Mouse (Mus musculus): ENCODE data around the gene Pdlim7.

Gene Pdlim7

DNA sequence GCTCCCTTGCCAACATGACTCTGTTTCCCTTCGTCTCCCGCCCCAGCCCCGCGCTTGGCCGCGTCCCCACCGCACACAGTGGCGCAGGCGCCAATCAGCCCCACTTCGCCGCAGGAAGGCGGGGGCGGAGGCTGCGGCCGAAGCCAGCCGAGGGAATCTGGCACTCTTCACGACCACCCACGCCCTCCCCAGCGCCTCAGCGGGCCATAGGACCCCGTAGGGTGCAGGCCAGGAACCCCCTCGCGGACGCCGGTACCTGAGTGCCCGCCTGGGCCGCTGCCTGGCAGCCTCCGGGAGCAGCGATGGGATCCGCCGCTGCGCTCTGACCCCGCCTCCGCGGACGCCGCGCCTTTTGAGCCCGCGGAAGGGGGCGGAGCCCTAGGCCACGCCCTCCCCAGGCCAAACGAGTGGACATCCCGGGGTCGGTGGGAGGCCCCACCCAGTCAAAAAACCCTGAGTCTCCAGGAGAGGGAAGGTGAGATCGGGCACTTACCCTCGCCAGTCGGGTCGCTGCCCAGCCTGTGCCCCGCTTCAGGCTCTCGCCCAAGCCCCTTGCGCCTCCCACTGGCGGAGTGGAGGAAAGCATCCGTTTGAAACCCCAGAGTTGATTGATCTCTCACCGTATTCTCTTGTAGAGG lies at the start of gene Pdlim7:
Pdlim7 (minus strand) TSS at position 566 of the 638 bp plus-strand sequence.
- in situ Hi-C loops (cut with MseI, MboI), result no loop called here

DNA sequence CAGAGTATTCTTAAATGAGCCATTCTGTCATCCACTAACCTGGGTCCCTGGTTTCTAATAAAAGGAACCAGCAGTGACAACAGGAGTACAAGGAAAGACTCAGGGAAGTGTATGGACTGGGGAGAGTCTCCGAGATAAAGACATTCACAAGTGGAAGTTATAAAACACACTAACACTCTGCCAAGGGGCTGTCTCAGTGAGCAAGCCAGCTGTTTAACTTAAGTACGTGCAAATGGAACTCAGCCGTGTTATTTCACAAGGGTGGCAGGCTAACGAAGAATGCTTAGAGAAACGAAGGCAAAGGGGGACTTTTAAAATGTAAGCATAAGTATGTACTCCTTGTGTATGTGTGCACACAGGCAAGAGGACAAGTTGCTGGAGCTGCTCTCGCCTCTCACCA lies 44.0 kb upstream of the Pdlim7 start:
- in situ Hi-C loops (cut with MseI, MboI), result no loop called here

DNA sequence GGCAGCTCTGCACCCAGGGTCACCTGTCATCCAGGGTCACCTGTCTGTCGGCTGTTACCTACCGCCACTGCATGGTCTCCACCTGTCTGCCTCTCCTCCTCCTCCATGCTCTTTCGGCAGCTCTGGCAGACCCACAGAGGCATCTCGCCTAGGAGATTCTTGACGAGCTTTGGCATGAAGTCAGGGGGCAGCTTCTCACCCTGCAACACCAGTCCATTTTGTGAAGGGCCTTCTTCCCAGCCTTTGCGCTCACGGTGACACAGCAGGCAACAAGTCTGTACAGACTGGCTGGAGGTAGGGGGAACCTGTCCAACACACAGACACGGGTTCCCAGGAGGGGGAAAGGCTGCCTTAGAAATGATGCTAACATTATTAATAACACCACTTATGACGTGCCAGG lies 42.4 kb upstream of the Pdlim7 start:
- in situ Hi-C loops (cut with MseI, MboI), result no loop called here

DNA sequence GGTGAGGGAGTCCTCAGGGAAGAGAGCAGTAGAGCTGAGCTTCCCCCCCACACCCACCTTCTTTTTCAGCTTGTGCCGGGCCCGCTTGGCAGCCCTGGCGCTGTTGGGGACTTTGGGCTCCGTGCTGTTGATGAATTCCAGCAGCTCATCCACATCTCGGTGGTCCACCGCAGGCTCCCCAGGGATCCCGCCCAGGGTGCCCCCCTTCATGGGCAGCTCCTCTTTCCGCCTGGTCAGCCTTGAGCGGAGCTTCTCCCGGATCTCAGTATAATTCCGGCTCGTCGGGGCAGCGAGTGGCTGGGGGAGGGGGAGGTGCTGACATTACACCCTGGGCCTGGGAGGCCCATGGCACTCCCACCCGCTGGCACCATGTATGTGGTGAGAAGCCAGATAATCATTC lies 35.6 kb upstream of the Pdlim7 start:
- in situ Hi-C loops (cut with MseI, MboI), result no loop called here

DNA sequence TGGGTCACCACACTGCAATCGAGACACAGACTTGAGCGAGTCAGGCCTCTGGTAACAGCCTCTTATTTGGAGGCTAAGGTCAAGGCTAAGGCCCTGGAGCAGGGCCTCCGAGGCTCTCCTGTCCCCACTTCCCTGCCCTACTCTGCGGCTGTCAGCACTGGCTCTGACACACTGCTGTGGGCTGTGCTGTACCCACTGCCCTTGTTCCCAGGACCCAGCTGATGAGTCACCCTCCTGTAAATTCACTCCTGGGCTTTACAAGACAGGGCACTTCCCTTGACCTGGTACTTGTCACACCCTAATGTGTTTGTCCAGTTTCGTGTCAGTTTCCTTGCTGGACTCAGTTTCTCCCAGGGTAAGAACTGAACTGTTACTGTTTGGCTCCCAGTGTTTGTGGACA lies 35.0 kb upstream of the Pdlim7 start:
- in situ Hi-C loops (cut with MseI, MboI), result no loop called here

DNA sequence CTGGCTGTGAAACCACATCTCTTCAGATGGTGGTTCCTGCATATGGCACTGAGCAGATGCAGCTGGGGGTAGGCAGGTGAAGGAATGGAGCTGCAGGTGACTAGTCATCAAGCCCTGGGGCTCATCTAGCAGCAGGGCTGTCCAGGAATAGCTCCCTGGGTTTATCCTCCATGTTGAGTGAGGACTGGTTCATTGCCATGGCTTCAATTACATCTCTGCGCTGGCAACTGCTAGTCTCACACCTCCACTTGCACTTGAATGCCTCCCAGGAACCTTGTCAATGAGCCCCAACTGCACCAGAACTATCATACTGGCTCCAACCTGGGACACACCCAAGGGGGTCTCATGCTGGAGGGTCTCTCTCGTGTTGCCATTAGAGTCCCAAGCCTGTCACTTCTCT lies 34.4 kb upstream of the Pdlim7 start:
- in situ Hi-C loops (cut with MseI, MboI), result no loop called here

DNA sequence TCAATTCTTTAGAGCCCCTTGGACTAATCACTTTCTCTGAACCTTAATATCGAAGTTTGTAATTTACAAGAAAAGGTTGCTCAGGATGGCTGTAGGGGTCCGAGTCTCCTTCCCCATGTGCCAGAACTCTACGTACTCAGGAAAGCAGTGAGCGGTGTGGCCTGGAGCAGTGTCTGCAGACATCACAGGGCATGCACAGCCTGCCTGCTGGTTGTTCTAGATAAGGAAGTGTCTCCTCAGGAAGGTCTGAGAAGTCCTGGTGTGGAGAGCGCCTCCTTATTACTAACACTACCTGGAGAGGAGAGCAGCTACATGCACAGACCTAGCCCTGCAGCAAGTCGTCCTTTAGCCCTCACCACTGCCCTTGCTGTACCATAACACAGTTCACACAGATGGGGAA lies 31.3 kb upstream of the Pdlim7 start:
- in situ Hi-C loops (cut with MseI, MboI), result no loop called here

DNA sequence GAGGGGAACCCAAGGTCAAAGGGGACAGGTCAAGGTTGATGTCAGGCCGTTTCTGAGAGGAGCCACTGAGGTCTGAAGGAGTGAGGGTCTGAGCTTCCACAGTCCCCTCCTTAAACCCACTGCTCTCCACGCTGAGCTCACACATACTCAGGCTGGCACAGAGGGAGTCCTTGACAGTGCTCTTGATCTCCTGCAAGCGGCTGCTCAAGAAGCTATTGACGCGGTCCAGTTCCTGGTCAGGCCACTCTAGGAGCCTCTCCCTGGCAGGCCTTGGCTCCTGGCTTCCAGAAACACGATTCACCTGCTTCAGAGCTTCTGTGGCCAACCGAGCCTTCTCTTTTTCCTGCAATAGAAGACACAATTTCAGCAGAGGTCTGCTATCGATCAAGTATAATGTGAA lies 30.0 kb upstream of the Pdlim7 start:
- in situ Hi-C loops (cut with MseI, MboI), result no loop called here

DNA sequence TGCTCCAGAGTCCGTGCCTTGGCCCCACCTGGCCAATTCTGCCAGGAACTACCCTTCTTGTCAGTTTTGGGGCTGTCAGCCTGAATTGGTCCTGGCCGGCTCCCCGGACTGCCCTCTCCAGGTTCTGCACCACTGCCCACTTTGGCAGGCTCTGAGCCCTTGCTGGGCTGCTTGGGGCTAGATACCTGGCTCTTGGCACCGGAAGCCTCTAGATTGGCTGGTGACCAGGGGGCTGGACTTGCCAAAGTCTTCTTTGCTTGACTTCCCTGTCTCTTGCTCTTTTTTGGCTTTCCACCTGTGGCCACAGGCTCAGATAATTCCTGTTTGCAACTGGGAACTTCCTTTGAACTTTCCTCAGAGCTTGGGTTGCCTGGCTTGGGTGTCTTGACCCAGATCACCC lies 29.4 kb upstream of the Pdlim7 start:
- in situ Hi-C loops (cut with MseI, MboI), result no loop called here

DNA sequence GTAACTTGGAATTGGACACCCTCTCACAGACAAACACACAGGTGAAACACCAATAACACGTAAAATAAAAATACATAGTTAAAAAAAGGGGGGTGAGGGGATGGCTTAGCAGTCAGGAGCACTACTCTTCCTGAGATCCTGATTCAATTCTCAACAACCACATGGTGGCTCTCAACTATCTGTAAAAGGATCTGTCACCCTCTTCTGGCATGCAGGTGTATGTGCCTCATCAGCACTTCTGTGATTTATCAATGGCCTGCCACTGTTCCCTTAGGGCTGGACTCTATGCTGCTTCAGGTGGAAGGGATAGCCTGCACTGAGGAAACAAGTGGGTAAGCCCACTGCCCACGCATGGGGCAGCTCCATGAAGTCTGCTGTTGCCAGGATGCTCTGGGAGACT lies 27.5 kb upstream of the Pdlim7 start:
- in situ Hi-C loops (cut with MseI, MboI), result no loop called here

DNA sequence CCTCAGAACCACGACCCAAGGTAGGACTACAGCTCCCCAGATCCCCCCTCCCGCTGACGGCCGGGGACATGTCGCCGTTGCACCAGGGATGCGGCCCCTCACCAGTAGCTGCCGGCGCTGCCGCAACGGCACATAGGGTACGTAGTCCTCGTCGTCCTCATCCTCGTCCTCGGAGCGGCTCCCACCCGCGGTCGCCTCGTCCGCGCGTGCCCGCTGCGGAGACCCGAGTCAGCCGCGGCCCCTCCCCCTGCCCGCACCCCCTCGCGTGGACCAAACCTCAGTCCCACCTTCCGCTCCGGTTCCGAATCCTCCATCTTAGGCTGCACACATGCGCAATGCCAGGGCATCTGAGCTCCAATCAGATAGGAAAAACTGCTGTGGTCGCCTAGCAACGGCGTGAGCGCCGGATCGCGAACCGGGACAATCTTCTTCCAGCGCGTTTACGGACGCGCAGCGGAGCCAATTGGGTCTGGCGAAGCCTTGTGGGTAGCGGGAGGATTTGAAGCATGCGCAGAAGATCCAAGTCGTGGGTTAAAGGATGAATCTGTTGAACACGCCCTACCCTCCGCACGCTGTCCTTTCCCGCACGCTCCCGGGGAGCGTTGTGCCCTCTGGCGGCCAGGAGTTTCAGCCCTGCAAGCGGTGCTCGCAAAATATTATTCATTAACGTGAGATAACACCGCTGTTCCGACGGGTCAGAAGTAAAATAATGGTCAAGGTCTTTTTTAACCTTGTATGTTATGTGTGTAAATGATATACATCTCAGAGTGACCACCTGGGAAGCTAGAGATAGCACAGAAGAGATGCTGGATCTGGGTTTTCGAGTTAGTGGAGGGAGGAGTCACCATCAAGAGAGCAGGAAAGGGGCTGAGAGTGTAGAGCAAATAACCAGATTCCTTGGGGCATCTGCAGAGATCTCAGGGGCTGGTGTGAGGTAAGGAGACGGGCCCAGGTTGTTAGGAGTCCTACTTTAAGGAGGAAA lies 23.0 kb upstream of the Pdlim7 start, which contains the start of gene Ddx41:
Ddx41 (minus strand) TSS at position 465 of the 982 bp plus-strand sequence.
- in situ Hi-C loops (cut with MseI, MboI), result no loop called here

DNA sequence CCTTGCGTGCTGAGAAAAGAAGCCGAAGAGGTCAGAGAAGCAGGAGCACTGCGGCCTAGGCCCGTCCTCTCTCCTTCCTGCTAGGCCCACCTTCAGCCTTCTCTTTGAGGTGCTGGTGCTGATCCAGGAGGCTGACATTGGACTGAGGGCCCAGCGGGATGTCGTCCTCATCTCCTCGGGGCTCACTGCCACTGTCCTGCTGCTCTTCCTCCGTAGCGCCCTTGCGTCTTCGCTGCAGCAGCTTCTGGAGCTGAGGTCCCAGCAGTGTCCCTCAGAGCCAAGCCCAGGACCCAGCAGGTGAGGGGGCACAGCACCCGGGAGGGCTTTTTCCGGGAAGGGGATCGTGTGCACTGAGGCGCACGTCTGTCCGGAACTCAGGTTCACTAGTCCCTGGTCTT lies 22.3 kb upstream of the Pdlim7 start:
- in situ Hi-C loops (cut with MseI, MboI), result no loop called here

DNA sequence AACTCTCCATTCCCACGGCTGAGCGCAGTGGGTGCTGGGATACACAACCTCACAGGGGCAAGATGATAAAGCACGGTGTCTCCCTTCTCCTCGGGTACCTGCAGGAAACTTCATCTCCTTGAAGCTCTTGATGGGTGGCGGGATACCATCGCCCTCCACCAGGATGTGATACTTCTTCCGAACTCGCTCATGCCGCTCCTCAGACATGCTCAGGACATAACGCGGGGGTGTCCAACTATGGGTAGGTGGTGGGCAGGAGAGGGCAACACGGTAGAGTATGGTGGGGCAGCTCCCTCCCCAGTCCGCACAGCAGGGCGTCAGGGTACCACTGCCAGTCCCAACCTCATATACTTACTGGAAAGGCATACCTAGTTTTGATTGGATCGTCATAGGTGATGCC lies 21.7 kb upstream of the Pdlim7 start:
- in situ Hi-C loops (cut with MseI, MboI), result no loop called here

DNA sequence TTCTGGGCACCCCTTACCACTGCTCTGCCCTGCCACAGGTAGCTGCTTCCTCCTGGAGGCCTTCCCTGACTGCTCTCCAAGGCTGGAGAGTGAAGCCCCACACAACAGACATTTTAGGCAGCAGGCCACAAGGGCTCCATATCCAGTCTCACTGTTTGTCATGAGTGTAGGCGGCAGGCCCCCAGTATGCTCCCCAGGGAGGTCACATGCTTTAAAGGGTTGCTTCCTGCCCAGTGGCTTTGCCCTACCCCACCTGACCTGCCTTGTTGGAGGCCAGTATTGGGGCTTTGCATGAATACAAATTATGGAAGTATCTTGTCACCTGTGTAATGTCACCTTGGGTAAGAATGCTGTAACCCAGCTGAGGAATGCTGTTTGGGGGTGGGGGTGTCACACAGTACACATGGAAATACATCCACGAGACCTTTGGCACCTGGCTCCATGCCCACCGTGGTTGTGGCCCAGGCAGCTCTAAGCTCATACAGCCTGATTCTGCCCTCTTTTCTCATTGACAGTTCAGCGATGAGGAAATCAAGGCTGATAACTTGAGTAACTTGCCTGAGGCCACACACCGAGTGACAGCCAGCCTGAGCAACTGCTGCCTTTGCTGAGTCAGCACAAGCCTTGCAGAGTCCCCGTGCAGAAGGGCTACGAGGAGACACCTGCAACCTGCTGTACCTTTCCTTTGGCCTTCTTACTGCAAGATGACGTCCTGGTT lies 15.9 kb upstream of the Pdlim7 start, which contains the start of gene Dok3:
Dok3 (minus strand) TSS at position 99 of the 718 bp plus-strand sequence.
- in situ Hi-C loops (cut with MseI, MboI), result no loop called here

DNA sequence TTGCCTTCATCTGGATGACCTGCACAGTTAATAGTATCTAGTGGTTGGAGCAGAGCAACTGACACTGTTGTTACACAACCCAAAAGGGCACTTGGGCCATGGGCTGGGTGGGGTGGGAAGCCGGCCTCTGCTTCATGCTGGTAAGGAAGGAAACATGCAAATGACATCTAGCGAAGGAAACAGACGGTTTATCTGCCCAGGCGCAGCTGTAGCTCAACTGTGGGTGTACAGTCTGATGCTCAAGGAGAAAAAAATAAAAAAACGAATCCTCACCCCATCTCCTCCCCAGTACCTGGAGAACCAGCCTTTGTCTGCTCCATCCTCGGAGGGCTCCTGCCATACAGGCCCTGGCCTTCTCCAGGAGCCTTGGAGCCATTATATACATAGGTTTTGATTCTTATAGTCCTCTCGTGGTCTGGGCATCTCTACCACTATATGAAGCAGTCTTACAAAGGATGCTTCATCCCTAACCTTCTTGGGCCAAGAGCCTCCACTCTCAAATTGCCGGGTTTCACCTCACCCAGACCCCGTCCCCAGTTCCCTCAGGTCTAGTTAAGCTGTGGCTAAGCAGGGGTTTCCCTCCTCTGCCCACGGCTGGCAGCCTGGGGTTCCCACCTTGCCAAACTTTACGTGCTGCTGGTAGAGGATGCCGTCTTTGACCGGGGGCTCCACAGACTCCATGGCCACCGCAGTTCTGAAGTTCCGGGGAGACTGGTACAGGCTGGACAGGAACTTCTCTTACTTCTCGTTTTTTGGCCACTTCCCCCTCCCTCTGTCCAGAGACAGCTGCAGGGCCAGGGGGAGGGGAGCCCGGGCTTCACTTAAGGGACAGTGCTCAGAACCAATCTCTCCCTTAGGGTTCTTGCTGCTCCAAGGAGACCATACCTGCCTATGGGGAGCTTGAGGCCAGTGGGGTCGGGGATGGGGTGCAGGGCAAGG lies 14.6 kb upstream of the Pdlim7 start:
- in situ Hi-C loops (cut with MseI, MboI), result no loop called here

DNA sequence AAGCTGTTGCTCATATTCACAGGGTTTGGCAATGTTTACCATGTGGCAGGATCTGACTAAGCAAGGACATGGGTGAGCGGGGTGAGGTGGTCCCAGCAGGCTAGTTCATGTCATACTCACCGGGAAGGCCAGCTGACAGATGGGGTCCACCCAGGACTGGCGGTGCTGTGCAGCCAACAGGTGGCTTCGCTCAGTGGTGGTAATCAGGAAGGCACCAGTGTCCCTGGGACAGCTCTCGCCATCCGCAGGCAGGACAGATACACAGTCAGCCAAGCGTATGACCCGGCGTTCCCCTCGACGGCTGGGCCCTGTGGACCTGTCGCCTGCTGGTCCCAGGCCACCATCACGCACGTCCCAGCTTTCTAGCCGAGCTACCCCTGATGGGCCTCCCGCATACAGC lies 13.7 kb upstream of the Pdlim7 start:
- in situ Hi-C loops (cut with MseI, MboI), result no loop called here

DNA sequence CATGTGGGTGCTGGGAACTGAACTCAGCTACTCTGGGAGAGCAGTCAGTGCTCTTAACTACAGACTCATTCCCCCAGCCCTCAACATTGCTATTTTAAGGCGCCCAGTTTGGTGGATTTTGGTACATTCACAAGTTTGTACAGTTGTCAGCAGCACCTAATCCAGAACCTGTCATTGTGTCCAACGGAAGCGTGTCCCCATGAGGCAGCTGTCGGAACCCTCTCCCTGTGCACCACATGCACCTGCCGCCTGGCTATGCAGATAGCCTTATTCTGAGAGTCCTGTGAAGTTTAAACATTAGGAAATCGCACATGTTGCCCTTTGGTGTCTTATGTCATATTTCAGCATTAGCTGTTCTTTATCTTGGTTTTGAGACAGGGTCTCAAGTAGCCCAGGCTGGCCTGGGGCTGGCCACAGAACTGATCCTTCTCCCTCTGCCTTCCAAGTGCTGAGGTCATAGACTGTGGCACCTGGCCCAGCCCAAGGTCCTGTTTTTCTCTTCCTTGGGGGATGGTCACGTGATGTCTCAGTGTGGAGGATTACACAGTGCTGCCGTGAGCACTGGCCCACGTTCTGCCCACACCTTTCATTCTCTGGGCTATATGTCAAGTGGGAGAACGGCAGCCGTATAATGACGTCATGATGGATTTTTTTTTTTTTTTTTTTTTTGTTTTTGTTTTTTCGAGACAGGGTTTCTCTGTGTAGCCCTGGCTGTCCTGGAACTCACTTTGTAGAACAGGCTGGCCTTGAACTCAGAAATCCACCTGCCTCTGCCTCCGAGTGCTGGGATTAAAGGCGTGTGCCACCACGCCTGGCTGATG lies 12.5 kb upstream of the Pdlim7 start:
- in situ Hi-C loops (cut with MseI, MboI), result no loop called here

DNA sequence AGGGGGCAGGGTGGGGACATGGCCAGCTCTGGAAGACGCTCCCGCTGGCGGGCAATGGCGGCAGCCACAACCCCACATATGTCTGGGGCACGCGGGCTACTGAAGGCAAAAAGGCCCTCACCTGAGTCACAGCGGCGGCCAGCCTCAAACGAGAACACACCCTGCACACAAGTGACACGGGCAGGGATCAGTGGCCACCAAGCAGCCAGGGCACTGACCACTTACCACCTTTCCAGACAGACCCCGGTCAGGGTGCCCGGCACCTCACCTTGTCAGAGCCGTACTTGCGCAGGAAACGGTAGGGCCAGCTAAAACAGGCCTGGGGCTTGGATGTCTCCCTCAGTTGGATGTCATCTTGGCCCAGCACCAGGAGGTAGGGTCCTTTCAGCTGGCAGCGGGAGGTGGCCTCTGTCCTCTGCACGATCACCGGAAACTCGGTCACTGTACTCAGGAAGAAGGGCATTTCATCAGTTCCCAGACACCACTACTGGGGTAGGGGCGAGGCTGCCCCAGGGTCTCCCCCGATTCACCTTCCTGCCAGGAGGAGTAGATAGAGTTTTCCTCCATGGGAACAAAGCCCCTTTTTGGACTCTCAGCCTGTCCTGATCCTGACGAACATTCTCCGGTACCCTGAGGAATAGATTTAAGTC lies 10.6 kb upstream of the Pdlim7 start:
- in situ Hi-C loops (cut with MseI, MboI), result loop anchor here in 1 of 2 experiments (5.0 kb wide), 1 partner anchor 47 kb away; no protein-coding TSS in a partner anchor

DNA sequence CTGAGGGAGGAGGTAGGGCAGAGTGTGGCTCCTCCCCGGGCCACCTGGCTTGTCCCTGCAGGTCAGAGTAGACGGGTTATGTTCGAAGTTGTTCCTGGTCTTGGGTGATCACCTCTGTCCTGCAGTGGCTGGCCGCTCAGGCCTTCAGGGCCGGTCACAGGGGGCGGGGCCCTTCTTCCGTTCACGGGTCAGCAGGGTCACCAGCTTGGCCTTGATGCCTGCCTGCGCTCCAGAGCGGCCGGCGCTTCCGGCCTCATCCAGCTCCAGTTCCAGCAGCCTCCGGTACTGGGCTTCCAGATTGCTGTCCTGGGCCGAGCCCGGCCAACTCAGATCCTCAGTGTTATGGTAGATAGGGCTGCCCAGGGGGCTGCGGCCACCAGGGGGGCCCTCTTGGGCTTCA lies 9.8 kb upstream of the Pdlim7 start:
- in situ Hi-C loops (cut with MseI, MboI), result loop anchor here in 1 of 2 experiments (5.0 kb wide), 1 partner anchor 46 kb away; no protein-coding TSS in a partner anchor
